Mouse (Mus musculus) lung, embryonic 16.5 days (tissue): ENCODE data around the gene Taf8. TPM values are rescaled to one million over a fixed set of nuclear protein-coding genes. Genes with fewer than 3 reads are reported as not detected.

Experiments used
- ATAC-seq: fragments of 200-750 bp; cut with Nextera tagmentation; 2 replicates; pipeline ENCODE4 v1.8.0; 2017; ENCODE audit warnings: low read depth, mild to moderate bottlenecking, moderate library complexity
- H3K27ac ChIP-seq: fragments of 300-500 bp; sonication (generic); 2 replicates; pipeline ENCODE4 v1.5.1; 2014; ENCODE audit warnings: mild to moderate bottlenecking, control low read depth, low read length
- H3K27me3 ChIP-seq: fragments of 300-500 bp; sonication (generic); 2 replicates; pipeline ENCODE4 v1.6.1; 2014; ENCODE audit warnings: low read depth, low read length, mixed read lengths; ENCODE audit not compliant: control insufficient read depth, insufficient read depth
- H3K36me3 ChIP-seq: fragments of 300-500 bp; sonication (generic); 2 replicates; pipeline ENCODE4 v1.6.1; 2014; ENCODE audit warnings: low read length; ENCODE audit not compliant: control insufficient read depth, insufficient read depth
- H3K4me1 ChIP-seq: fragments of 300-500 bp; sonication (generic); replicated peaks from 2 replicates; pipeline ENCODE4 v1.6.1; 2014; ENCODE audit warnings: low read length, mixed read lengths; ENCODE audit not compliant: control insufficient read depth, insufficient read depth
- H3K4me2 ChIP-seq: fragments of 300-500 bp; sonication (generic); 2 replicates; pipeline ENCODE4 v1.6.1; 2014; ENCODE audit warnings: low read depth, low read length, control low read depth
- H3K4me3 ChIP-seq: fragments of 300-500 bp; sonication (generic); 2 replicates; pipeline ENCODE4 v1.5.1; 2014; ENCODE audit warnings: mild to moderate bottlenecking, low read length, control low read depth
- H3K9ac ChIP-seq: fragments of 300-500 bp; sonication (generic); 2 replicates; pipeline ENCODE4 v1.6.1; 2014; ENCODE audit warnings: low read length, control low read depth
- H3K9me3 ChIP-seq: fragments of 300-500 bp; sonication (generic); 2 replicates; pipeline ENCODE4 v1.6.1; 2016; ENCODE audit warnings: low read length; ENCODE audit not compliant: control insufficient read depth
- WGBS: fragments of 180-500 bp; shearing (Covaris S2); extraction: QIAGEN DNeasy Blood & Tissue Kit; methylation state at CpG from one replicate; pipeline ENCODE4 v1.1.7; 2014; 5-methylcytosine and 5-hydroxymethylcytosine counted together
- polyA plus RNA-seq: library from polyadenylated mRNA; unstranded; fragments of >200 nt; fragmentation: Nextera tagmentation; extraction: Ambion mirVana; gene quantifications from 2 replicates; pipeline ENCODE4 v1.2.1, GENCODE M21; 2015

Taf8 gene
- polyA plus RNA-seq, 1 experiment from 2014 or later, result 30.9 TPM

DNA sequence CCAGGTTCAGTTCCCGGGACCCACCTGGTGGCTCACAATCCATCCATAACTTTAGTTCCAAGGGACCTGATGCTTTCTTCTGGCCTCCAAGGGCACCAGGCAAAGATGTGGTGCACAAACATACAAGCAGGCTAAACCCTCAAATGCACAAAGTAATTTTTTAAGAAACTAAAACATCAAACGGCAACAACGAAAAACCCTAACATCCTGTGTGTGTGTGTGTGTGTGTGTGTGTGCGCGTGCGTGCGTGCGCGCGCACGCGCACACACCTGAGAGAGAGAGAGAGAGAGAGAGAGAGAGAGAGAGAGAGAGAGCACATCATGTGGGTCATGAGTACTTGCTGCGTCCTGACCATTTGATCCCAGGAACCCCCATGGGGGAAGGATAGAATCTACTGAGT lies 31.6 kb upstream of the Taf8 start:
- H3K9ac ChIP-seq, result no peak overlapping the region
- no peak overlapping the region for H3K4me2 ChIP-seq
- no peaks in the 10 kb centered on the region for H3K9me3 ChIP-seq
- H3K4me3 ChIP-seq, result no peak overlapping the region
- no peaks in the 10 kb centered on the region for H3K27me3 ChIP-seq
- no peaks in the 10 kb centered on the region for H3K36me3 ChIP-seq
- no peak overlapping the region for H3K27ac ChIP-seq
- no peak for ATAC-seq
- H3K4me1 ChIP-seq, result peaks cover 3% of the 10 kb centered on the region
- WGBS, result 94% methylated on average over 13 of the region's 13 CpGs

DNA sequence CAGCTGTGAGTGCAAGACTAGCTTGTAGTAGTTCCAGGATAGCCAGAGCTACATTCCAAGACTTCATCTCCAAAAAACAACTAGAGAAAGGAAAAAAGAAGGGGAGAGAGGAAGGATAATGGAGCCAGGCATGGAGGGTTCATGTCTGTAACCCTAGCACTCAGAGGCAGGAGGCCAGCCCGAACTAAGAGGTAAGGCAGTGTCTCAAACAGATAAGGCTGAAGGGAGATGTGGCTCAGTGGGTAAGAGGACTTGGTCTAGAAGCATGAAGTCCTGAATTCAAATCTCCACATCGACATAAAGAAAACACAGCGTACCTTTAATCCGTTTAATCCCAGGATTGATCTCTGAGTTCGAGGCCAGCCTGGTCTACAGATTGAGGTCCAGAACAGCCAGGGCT lies 30.3 kb upstream of the Taf8 start:
- H3K4me3 ChIP-seq, result no peak overlapping the region
- ATAC-seq, result no peak
- WGBS, result 93% methylated on average over 5 of the region's 5 CpGs
- no peak overlapping the region for H3K4me2 ChIP-seq
- no peaks in the 10 kb centered on the region for H3K36me3 ChIP-seq
- H3K27me3 ChIP-seq, result no peaks in the 10 kb centered on the region
- H3K4me1 ChIP-seq, result peaks cover 17% of the 10 kb centered on the region
- no peaks in the 10 kb centered on the region for H3K9me3 ChIP-seq
- H3K9ac ChIP-seq, result no peak overlapping the region
- no peak overlapping the region for H3K27ac ChIP-seq

DNA sequence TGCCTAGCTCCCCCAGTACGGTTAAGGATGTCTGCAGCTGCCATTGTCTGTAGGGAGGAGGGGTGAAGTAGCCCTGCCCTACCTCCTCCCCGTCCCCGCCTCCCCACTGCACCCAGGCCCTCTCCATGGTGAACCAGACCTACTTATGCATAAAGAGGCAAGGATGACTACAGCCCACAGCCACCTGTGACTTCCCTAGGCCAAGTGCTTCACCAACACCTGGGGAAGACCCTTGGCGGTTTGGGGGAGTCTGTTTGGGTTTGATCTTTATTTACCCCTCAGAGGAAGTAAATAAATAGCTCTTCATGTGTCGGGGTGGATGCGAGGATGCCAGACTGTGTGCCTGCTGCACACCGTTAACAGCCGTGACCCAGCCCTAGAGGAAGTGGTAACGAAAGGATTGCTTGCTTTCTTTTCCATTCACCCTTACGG lies 29.3 kb upstream of the Taf8 start:
- H3K27ac ChIP-seq, result no peak overlapping the region
- H3K27me3 ChIP-seq, result no peaks in the 10 kb centered on the region
- no peak overlapping the region for H3K4me3 ChIP-seq
- 57% methylated on average over 10 of the region's 10 CpGs for WGBS
- peaks cover 24% of the 10 kb centered on the region for H3K4me1 ChIP-seq
- ATAC-seq, result no peak
- H3K9ac ChIP-seq, result no peak overlapping the region
- no peak overlapping the region for H3K4me2 ChIP-seq
- H3K36me3 ChIP-seq, result no peaks in the 10 kb centered on the region
- H3K9me3 ChIP-seq, result no peaks in the 10 kb centered on the region

DNA sequence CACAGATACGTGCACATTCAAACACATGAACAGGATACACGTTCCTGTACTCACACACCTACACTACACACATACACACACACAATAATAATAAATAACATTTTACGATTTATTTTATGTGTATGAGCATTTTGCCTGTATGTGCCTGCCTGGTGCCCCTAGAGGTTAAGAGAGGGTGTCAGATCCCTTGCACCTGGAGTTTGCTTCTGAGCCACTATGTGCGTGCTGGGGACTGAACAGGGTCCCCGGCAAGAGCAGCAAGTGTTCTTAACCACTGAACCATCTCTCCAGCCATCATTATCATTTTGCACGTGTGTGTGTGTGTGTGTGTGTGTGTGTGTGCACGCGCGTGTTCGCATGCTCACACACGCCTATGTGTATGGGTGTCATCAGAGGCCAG lies 27.5 kb upstream of the Taf8 start:
- Histone ChIP-seq H3K9me3 (no peaks in the 10 kb centered on the region), H3K4me2 (no peak overlapping the region), H3K36me3 (no peaks in the 10 kb centered on the region), H3K4me1 (peaks cover 24% of the 10 kb centered on the region), H3K27ac (no peak overlapping the region), H3K27me3 (no peaks in the 10 kb centered on the region), H3K9ac (no peak overlapping the region), H3K4me3 (no peak overlapping the region)
- ATAC-seq, result no peak
- 90% methylated on average over 11 of the region's 11 CpGs for WGBS

DNA sequence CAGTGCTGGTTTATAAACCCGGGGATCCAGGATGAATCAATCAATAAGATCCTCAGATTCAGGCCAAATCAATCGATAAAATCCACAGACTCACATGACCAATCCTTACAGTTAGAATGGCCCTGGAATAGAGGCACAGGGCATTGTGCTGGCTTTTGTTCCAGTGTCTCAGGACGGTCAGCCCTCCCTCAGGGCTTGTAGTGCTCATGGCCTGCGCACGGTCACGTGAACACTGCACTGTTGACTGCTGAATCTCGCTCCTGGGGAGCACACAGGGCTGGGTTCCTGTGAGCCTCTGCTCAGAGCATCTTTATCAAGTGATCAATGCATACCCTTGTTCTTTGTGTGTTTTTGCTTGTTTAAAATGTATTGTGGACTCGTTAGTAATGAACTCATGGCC lies 26.8 kb upstream of the Taf8 start:
- Histone ChIP-seq H3K9me3 (no peaks in the 10 kb centered on the region), H3K4me3 (no peak overlapping the region), H3K4me1 (peaks cover 26% of the 10 kb centered on the region), H3K4me2 (no peak overlapping the region), H3K27me3 (no peaks in the 10 kb centered on the region), H3K36me3 (no peaks in the 10 kb centered on the region), H3K9ac (no peak overlapping the region), H3K27ac (peak overlapping the region; percentile 96)
- WGBS, result 79% methylated on average over 8 of the region's 8 CpGs
- ATAC-seq, result no peak

DNA sequence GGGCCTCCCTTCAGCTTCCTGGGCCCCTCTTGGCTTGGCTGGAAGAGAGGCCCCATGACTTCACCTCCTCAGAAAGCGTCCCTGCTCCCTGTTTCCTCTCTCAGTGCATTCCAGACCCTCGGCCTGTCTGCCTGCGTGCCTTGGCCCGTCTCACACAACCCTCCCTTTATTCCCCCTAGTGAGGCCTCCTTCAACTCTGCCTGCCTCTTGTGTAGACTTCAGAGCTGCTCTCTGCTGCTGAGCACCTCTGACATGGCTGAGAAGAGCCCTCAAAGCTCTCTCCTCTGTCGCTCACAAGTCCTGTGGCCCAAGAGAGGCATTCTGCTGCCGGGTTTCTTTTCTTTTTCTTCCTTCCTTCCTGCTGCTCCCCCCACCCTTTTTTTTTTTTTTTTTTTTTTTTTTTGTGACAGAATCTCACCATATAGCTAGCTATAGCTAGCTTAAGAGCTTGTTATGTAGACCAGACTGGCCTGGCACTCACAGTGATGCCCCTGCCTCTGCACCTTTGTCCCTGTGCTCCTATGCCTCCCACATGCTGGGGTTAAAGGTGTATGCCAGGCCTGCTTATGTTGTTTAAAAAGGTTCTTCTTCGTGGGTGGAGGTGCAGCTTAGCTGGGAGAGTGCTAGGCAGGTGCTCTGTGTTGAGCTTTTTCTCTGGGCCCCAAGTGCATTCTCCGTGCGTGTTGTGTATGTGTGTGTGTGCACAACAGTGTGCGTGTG lies 25.6 kb upstream of the Taf8 start:
- Histone ChIP-seq H3K36me3 (no peaks in the 10 kb centered on the region), H3K9ac (peak overlapping the region; percentile 11), H3K4me1 (peaks cover 38% of the 10 kb centered on the region), H3K4me3 (no peak overlapping the region), H3K27ac (peak overlapping the region; percentile 96), H3K27me3 (no peaks in the 10 kb centered on the region), H3K4me2 (no peak overlapping the region), H3K9me3 (no peaks in the 10 kb centered on the region)
- 19% methylated on average over 10 of the region's 10 CpGs for WGBS
- ATAC-seq, result peak; percentile 92

DNA sequence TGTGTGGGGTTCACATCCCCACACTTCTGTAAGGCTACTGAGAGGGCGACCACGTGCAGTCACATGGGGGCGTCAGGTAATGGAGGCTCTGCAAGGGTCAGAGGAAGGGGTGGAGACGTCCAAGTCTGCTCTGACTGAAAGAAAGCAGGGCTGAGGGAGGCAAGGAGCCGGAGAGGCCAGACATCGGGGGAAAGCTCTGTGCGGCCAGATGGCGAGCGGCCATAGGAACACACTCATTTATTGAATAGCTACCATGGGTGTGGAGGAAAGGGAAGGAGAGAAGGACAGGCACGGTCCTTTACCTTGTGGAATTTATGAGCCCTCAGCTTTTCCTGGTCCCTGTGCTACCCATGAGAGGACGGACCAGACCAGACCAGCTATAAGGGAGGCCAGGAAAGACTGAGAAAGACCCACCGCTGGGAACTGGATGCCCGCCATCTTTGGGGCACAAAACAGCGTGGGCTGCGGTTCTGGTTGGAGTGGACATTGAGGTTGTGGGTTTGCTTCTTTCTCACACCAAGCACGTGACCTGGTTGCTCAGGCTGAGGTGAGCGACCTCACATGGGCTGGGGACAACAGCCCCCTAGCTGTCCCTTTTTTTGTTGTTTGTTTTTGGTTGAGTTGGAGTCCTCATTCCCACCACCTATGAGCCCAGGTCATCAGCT lies 24.9 kb upstream of the Taf8 start:
- Histone ChIP-seq H3K27me3 (no peaks in the 10 kb centered on the region), H3K4me1 (peaks cover 46% of the 10 kb centered on the region), H3K36me3 (no peaks in the 10 kb centered on the region), H3K27ac (peak overlapping the region; percentile 96), H3K9ac (peak overlapping the region; percentile 9), H3K4me2 (no peak overlapping the region), H3K4me3 (no peak overlapping the region), H3K9me3 (no peaks in the 10 kb centered on the region)
- peak; percentile 18 for ATAC-seq
- WGBS, result 65% methylated on average over 17 of the region's 17 CpGs

DNA sequence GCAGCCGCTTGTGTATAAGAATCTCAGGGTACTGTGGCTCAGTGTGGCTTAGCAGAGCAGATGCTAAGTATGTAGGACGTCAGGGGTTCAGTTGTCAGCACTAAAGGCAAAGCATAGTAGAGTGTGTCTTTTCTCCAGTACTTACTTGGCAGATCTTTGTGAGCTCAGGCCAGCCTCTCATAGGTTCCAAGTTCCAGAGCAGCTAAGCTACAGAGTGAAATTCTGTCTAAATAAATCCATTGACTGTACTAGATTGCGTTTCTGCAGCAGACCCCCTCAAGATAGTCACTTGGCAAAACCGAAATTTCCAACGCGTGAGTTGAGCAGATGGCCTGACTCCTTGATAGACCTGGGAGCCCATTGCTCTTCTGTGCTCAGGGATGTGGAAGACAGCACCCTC lies 22.9 kb upstream of the Taf8 start:
- Histone ChIP-seq H3K4me1 (peaks cover 55% of the 10 kb centered on the region), H3K4me3 (no peak overlapping the region), H3K27ac (no peak overlapping the region), H3K4me2 (no peak overlapping the region), H3K9ac (no peak overlapping the region), H3K9me3 (no peaks in the 10 kb centered on the region), H3K36me3 (no peaks in the 10 kb centered on the region), H3K27me3 (no peaks in the 10 kb centered on the region)
- ATAC-seq, result no peak
- WGBS, result 75% methylated on average over 6 of the region's 6 CpGs

DNA sequence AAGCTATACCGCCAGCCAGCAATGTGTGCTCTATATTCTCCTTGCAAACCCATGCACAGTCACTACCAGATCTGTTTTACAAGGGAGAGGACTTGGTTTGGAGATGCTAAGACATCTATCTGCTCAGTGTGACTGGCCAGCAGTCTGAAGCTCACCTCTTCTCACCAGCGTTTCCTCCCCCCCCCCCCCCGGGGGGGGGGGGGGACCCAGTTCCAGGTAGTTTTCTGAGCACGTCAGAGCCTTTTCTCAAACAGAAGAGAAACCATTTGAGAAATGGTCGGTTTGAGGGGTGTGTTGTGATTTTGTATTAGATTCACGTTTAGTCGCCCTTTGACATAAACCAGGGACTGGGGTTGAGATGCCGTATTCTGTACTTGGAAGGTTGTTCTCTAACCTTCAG lies 22.0 kb upstream of the Taf8 start:
- Histone ChIP-seq H3K4me3 (no peak overlapping the region), H3K36me3 (no peaks in the 10 kb centered on the region), H3K9me3 (no peaks in the 10 kb centered on the region), H3K27me3 (no peaks in the 10 kb centered on the region), H3K9ac (no peak overlapping the region), H3K27ac (peak overlapping the region; percentile 99), H3K4me1 (peaks cover 58% of the 10 kb centered on the region), H3K4me2 (no peak overlapping the region)
- no peak for ATAC-seq
- 64% methylated on average over 8 of the region's 8 CpGs for WGBS
